Mouse (Mus musculus): Measurements from ENCODE around the gene Enpp7. TPM values are rescaled to one million over a fixed set of nuclear protein-coding genes. Genes with fewer than 3 reads are reported as not detected.

Gene Enpp7
- polyA plus RNA-seq, 1 experiment from 2014 or later: not detected

DNA sequence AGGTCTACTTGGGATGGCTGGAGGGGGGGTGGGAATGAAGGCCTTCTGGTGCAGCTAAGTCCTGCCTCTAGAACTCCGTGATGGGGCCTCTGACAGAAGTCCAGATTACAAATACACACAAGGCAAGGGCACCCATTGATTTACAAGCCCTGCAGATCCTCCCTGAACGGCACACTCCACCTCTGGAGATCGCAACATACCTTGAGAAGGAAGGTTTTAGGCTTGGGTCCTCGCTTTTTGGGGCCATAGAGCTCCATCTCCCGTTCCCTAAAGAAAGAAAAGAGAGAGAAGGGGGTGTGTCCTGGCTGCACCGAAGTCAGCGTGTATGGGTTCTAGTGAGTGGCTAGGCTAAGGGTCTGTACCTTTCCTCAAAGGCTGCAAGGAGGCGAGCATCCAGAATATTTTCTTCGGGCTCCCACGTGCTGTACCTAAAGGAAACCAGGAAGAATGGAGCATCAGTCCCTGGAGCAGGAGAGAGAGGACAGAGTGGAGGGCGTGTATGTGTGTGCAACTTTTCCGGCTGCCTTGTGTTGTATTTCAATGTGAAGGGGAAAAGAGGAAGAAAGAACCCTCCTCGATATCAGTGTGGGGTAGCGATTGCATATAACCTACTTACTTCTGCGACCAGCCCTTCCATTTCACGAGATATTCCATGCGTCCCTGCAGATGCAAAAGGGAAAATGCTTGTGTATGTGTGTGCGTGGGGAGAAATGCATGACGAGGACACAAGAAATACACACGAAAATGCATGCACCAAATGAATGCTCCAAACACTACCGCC is 51.9 kb downstream of the Enpp7 start:
- Histone ChIP-seq H3K27ac (peak overlapping the region; percentile 94), H3K4me3 (peak overlapping the region; percentile 80), H3K9me3 (no peaks in the 10 kb centered on the region), H3K4me1 (replicated peaks) (peaks cover 91% of the 10 kb centered on the region), H3K27me3 (ENCODE audit: insufficient read depth, poor library complexity, severe bottlenecking) (peaks cover 90% of the 10 kb centered on the region), H3K36me3 (peaks cover 11% of the 10 kb centered on the region)
- DNase-seq (ENCODE audit: low spot score): no peak
- 3% methylated on average over 21 of the region's 21 CpGs for WGBS

DNA sequence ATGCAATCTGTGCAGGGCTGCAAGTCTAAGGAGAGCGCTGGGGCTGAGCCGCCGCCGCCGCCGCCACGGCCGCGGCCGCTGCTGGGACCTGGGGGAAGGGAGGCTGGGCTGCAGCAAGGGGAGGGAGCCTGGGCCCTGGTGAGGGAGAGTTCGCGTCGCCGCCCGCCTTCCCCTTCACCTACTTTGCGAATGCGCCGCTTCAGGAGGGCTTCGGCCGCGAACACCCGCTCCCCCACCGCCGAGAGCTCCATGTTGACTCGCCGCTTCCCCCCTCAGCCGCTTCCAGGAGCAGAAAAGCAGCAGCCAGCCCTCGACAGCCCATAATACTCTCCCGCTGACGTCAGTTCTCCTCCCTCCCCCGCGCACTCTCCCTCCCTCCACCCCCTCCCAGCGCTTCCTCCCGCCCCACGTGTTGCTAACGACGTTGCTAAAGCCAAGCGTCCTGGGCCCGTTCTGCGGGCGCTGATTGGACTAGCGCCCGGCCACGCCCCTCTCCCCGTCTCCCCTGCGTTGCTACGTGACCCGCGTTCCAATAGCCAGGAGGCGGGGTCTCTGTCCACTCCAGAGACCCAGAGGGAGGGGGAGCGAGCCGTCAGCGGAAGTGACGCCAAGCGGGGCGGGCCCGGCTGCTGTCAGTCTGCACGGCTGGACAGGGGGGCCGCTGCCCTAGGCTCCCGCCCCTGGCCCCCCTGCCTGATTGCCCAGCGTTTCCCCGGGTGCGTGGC is 52.8 kb downstream of the Enpp7 start, which contains the start of gene Cbx8:
TSS of gene Cbx8 (minus strand) at position 370 of the 725 bp plus-strand sequence.
- Histone ChIP-seq H3K4me1 (replicated peaks) (peaks cover 89% of the 10 kb centered on the region), H3K4me3 (peak within 1 kb of the TSS; percentile 80), H3K36me3 (peaks cover 11% of the 10 kb centered on the region), H3K27me3 (ENCODE audit: insufficient read depth, poor library complexity, severe bottlenecking) (peaks cover 90% of the 10 kb centered on the region), H3K27ac (peak within 1 kb of the TSS; percentile 94), H3K9me3 (no peaks in the 10 kb centered on the region)
- DNase-seq (ENCODE audit: low spot score): peak; percentile 100
- WGBS: under 1% methylated on average over 63 of the region's 63 CpGs

DNA sequence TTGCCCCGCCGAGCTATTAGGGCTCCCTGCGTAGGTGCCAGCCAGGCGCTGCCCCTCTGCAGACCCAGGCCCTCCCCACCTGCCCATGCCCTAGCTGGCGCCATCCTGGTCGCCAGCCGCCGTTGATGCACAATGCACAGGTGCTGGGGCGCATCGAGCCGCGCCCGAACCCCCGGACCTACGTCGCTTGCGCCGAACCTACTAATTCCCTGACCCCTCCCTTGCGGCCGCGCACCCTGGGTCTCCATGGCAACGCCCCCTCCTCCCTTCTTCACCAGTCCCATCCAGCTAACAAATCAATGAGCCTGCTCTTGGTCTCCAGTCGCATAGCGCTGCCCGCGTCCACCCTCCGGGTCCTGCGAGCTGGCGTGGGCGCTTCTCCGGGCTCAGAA is 53.3 kb downstream of the Enpp7 start:
- under 1% methylated on average over 31 of the region's 31 CpGs for WGBS
- Histone ChIP-seq H3K4me1 (replicated peaks) (peaks cover 86% of the 10 kb centered on the region), H3K4me3 (peak overlapping the region; percentile 80), H3K27ac (peak overlapping the region; percentile 90), H3K36me3 (peaks cover 11% of the 10 kb centered on the region), H3K27me3 (ENCODE audit: insufficient read depth, poor library complexity, severe bottlenecking) (peaks cover 90% of the 10 kb centered on the region), H3K9me3 (no peaks in the 10 kb centered on the region)
- DNase-seq (ENCODE audit: low spot score): peak; percentile 86

DNA sequence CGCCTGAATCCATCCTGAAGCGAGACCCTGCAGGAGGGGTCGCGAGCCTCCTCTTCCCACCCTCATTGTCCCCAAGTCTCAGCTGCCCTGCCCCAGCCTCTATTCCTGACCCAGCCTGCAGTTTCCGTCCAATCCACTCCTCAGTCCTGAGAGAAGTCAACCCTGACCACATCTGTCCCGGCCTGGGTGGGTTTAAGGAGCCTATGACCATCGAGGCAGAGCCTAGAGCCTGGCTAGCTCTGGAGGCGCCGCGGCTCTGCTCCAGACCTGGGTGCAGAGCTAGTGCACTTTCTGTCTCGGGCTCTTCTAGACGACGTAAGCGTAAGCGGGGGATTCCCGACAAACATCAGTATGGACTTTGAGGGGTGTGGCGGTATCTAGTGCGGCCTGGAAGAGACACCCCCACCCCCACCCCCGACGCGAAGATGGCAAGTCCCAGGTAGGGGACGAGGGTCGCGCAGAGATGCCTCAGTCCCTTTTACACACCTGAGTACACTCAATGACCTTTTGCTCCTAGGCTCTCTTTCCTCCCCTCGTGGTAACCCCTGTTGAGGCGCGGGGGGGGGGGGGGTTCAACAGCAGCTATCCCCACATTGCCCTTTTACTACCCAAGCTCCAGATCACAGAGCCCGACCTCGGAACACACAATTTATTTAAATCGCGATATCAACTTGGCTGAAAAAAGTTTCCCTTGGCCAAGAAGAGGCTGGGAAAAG is 53.9 kb downstream of the Enpp7 start:
- Histone ChIP-seq H3K4me1 (replicated peaks) (peaks cover 86% of the 10 kb centered on the region), H3K27ac (peak overlapping the region; percentile 90), H3K27me3 (ENCODE audit: insufficient read depth, poor library complexity, severe bottlenecking) (peaks cover 90% of the 10 kb centered on the region), H3K36me3 (peaks cover 11% of the 10 kb centered on the region), H3K9me3 (no peaks in the 10 kb centered on the region), H3K4me3 (peak overlapping the region; percentile 80)
- under 1% methylated on average over 31 of the region's 31 CpGs for WGBS
- DNase-seq (ENCODE audit: low spot score): no peak

Other genes with a start within 250 kb of the Enpp7 start
- gene Rbfox3, start 76.6 kb upstream of the Enpp7 start, polyA plus RNA-seq (2016; fragmentation: Nextera tagmentation; extraction: Ambion mirVana): 5.8 and 11.7 TPM in 2 replicates
- 86.6 and 112 TPM in 2 replicates for gene Cbx2, start 34.8 kb downstream of the Enpp7 start, polyA plus RNA-seq (2016; fragmentation: Nextera tagmentation; extraction: Ambion mirVana)
- gene Cbx8, start 52.8 kb downstream of the Enpp7 start, polyA plus RNA-seq (2016; fragmentation: Nextera tagmentation; extraction: Ambion mirVana): 11.2 and 13.0 TPM in 2 replicates
- gene Cbx4, start 98.0 kb downstream of the Enpp7 start, polyA plus RNA-seq (2016; fragmentation: Nextera tagmentation; extraction: Ambion mirVana): 4.4 and 8.2 TPM in 2 replicates
- gene Tbc1d16, start 240.3 kb downstream of the Enpp7 start, polyA plus RNA-seq (2016; fragmentation: Nextera tagmentation; extraction: Ambion mirVana): 29.5 and 37.9 TPM in 2 replicates
- 20.0 and 21.3 TPM in 2 replicates for gene Ccdc40, start 240.4 kb downstream of the Enpp7 start, polyA plus RNA-seq (2016; fragmentation: Nextera tagmentation; extraction: Ambion mirVana)

Measured in hindbrain, embryonic 10.5 days (tissue).